Mouse (Mus musculus): ENCODE results near the gene Cdc7. TPM values are rescaled to one million over a fixed set of nuclear protein-coding genes. Genes with fewer than 3 reads are reported as not detected.

Gene Cdc7
- total RNA-seq, 2 experiments from 2014 or later: 11.7 to 12.3 TPM

DNA sequence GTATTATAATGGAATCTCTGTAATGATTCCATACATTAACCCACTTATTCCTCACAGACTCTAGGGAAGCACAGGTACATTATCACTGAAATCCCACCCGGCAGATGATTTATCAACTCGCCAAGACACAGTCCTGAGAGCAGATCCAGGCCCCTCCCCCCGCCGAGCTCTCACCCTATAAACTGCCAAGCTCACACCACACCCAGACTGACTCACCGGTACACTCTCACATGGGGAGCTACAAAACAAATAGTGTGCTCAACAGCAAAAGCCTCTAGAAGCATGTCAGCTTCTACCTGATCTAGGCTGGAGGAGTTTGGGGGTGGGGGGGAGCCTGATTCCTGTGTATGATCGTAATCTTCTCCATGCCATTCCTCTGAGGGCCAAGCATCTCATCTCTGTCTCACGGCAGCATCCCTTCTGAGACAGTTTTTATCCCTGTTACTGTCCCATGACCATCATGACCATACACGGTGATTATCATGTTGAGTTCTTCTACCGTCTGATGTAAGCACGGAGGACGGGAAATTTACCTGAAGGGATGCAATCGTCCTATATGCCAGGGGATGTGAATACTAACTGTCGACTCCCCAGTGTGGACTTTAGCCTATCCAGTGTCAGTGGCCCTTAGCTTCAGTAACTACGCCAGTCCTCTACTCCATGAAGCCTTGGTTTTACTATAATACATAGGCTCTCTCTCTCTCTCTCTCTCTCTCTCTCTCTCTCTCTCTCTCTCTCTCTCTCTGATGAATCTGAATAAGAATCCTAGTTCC, 57.4 kb downstream of the Cdc7 start:
- no peak for DNase-seq (ENCODE audit: low spot score in 2 of 2)

DNA sequence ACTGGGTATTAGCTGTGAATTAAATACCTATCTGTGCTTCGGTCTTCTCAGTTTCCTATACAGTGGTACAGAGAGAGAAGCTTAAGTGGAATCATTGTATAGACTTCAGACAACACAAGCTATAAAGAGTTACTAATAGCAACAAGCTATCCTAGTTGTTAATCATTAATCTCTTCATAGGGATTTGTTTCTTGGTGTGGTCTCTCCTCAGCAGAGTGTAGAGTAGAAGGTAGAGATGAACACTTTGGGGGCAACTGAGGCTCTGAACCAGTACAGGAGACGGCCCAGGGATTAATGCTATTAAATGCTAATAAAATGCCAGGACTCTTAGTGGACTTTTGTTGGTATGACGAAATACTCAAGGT, 57.9 kb downstream of the Cdc7 start:
- no peak for DNase-seq (ENCODE audit: low spot score in 2 of 2)

DNA sequence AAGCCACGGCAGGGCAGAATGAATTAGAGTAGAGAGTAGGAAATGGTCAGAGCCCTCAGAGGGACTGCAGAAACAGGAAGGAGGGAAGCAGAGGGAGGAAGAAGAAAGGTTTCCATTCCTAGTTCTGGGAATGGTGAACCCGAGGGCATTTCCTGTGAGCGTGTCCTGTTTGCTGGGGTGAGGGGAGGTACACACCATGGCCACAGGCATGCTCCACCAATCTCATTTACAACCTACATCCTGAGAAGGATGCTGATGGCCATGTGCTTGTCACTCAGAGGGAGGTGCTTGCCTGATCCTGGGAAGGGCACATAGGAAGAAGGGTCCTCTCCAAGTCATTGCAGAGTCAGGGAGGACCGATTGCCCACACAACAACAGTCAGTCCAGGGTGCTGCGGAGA, 59.8 kb downstream of the Cdc7 start:
- no peak for DNase-seq (ENCODE audit: low spot score in 2 of 2)

DNA sequence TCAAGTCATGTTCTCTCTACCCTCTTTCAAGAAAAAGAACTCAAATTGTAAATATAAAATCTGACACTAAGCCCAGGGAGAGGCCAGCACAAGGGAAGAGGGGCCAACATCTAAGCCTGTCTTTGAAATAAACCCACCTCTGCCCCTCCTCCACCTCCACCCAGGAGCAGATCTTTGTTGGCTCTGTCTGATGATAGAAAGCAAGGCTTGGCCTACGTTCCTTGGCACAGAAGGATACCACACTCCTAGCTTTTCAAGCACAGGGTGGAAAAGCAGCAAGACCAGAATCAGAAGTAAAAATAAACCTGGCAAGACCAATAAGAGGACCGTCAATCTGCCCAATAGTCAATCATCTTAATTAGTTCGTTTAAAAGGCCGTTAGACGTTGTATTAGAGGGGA, 61.2 kb downstream of the Cdc7 start:
- DNase-seq (ENCODE audit: low spot score in 2 of 2): no peak

DNA sequence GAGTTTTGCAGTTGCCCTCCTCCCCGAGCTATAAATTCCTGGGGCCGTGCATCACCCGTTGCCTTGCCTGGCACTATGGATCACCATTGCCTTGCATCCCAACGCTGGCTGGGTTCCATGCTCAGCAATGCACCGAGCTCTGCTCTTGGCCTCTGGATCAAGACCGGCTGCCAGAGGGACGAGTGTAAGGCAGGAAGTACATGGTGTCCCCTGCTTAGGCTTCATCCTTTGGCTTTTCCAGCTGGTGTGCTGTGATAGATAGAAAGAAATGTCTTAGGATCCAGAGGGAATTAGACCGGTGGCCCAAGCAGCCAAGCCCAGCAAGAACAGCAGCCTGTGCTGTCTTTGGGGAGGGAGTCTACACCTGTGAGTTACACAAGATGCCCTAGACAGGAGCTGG, 61.7 kb downstream of the Cdc7 start:
- DNase-seq (ENCODE audit: low spot score in 2 of 2): no peak

DNA sequence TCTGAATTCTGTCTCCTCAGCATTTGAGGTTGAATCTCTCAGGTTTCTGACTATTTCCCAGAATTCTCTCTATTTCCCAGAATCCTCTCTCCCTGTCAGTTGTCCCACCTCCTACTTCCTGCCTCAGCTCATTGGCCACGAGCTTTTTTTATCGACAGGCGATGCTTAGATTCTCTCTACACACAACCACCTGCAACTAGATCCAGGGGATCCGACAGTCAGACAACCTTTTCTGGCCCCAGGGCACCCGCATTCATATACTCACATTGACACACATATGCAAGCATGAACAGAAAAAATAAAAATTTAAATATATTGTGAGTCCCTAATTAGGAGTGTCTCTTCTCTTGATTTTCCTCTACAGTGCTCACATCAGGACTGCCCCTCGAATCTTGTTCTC, 63.5 kb downstream of the Cdc7 start:
- DNase-seq (ENCODE audit: low spot score in 2 of 2): no peak

DNA sequence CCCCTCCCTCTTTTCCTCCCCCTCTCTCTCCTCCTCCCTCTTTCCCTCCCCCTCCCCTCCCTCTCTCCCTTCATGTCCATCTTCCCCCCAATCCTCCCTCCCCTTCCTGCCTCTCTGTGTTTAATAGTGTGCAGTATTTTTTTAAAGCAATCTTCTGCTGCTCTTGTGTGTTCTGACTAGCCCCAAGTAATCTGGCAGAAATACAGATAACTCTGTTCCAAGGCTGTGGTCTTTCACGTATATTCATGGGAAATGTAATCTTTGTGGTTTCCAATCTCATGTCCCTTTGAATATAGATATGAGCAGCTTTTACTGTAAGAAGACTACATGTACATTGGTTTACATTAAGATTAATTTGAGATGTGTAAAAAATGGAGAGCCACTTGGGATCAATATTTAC, 64.4 kb downstream of the Cdc7 start:
- no peak for DNase-seq (ENCODE audit: low spot score in 2 of 2)

DNA sequence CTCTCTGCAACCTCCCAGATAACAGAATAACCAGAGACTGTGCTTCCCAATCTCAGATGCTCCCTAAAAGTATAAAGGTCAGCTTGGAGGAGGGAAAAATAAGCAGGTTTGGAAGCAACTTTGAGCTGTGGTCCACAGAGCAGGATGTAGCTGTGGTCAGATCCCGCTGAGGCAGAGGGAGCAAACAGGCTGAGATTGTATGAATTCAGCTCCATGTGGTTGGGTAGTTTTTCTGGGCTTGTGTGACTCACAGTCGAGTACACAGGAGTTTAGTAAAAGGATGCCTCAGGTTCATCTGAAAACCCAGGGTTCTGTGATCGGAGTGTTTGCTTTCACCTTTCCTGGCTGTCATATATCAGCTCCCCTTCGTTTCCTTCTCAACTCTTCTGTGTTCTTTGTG, 65.7 kb downstream of the Cdc7 start:
- no peak for DNase-seq (ENCODE audit: low spot score in 2 of 2)

DNA sequence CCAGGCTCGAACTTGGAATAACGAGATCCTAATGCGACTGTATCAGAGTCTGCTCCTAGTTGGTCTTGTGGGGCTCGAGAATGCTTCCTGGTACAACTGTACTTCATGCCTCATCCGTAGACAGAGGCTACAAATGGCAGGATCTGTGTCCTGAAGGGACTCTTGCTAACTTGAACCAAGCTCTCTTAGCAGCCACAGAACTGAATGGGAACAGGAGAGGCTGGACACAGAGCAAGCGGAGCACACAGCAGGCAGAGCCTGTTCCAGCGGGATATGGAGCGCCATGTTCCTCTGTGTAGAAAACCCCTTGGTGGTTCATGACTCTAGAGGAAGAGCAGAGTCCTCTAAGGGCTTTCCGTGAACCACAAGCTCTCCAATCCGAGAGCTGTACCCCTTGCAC, 66.7 kb downstream of the Cdc7 start:
- DNase-seq (ENCODE audit: low spot score in 2 of 2): no peak

Other genes starting within 250 kb of the Cdc7 start
- gene Hfm1, start 38.0 kb upstream of the Cdc7 start, total RNA-seq (2021): 1 to 10 TPM in 1 of 2 experiments, under 1 TPM in 1; 0.42 to 1.0 TPM